Mouse (Mus musculus) right cerebral cortex, postnatal 10 days (tissue): ENCODE data around the gene Pik3ca.

ENCODE experiments used
- DNase-seq, 2 experiments: peaks; one replicate each; pipeline ENCODE4 v3.0.0; 2021; ENCODE audit warnings: low spot score in 2 of 2

Pik3ca gene

GRCm38 (mm10) chr3:32441710-32442109 is 44.2 kb downstream of the Pik3ca start:
- no peak for DNase-seq

DNA sequence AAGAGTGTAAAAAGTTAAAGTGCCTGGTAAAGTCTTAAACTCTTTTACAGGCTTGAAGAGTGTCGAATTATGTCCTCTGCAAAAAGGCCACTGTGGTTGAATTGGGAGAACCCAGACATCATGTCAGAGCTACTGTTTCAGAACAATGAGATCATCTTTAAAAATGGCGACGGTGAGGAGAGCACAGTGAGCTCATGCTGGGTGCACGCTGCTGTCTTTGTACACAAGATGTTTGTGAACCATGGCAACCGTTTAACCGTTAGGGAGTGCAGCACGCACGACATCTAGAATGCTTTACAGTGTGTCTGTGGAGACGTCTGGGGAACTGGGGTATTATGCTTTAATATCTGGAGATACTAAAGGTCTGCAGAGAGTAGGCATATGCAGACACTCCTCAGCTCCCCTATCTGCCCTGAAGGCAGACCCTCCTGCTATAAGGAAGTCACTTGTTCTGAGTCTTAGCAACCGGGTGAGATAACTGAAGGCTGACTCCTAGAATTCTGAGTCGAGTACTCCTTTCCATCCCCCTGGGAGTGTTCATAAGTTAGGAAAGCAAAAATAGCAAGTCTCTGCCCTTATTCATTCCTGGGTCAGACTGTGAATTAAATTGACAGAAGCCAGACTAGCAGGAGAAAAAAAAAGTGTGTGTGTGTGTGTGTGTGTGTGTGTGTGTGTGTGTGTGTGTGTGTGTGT is 57.0 kb downstream of the Pik3ca start:
- no peak for DNase-seq

DNA sequence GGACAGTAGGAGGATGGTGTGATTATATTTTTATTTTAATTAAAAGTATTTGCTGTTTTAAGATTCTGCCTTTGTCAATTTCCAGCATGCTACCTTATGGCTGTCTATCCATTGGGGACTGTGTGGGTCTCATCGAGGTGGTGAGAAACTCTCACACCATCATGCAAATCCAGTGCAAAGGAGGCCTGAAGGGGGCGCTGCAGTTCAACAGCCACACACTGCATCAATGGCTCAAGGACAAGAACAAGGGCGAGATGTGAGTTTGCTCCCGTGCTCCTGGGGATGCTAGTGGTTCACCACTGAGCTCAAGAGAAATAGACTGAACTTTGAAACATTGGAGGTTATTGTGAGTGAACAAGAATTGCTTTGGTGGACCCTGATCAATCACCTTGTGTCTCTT is 62.3 kb downstream of the Pik3ca start:
- DNase-seq: peak; percentile 45 to 47

DNA sequence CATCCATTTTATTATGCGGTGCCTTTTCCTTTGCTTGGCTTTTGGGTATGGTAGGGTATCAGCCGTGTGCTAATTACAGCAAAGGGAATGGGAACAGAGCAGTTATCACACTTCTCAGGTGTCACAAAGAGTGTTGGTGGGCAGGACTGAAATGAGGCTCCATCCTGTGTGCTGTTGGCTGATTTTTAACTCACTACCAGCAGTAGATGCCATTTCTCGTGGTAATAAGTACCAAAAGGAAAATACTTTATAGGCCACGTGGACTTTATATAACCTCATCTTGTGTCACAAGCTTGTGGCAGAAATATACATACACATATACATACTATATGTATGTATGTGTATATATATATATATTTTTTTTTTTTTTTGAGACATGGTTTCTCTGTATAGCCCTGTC is 69.8 kb downstream of the Pik3ca start:
- DNase-seq: no peak

- DNase-seq: no peak
Measured at GRCm38 (mm10) chr3:32468411-32468810, 70.9 kb downstream of the Pik3ca start.

- no peak for DNase-seq
Measured at GRCm38 (mm10) chr3:32470449-32470848, 73.0 kb downstream of the Pik3ca start.

- DNase-seq: peak; percentile 57 to 68
Measured at GRCm38 (mm10) chr3:32471098-32471497, 73.6 kb downstream of the Pik3ca start.

GRCm38 (mm10) chr3:32472191-32472900 is 74.9 kb downstream of the Pik3ca start:
- DNase-seq: no peak

- DNase-seq: no peak
Measured at GRCm38 (mm10) chr3:32473184-32473583, 75.7 kb downstream of the Pik3ca start.

- DNase-seq: no peak
Measured at GRCm38 (mm10) chr3:32479961-32480360, 82.5 kb downstream of the Pik3ca start.

DNA sequence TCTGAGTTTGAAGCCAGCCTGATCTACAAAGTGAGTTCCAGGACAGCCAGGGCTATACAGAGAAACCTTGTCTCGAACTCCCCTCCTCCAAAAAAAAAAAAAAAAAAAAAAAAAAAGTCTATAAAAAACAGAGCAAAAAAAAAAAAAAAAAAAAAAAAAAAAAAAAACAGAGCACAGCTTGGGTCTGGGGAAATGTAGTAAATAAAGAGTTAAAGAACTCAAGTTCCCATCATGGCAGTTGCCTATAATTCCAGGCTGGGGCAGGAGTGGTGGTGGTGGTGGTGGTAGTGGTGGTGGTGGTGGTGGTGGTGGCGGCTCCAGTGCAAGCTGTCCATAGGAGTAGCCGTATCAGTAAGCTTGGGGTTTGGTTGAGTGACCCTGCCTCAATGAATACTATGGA is 85.6 kb downstream of the Pik3ca start:
- DNase-seq: no peak

DNA sequence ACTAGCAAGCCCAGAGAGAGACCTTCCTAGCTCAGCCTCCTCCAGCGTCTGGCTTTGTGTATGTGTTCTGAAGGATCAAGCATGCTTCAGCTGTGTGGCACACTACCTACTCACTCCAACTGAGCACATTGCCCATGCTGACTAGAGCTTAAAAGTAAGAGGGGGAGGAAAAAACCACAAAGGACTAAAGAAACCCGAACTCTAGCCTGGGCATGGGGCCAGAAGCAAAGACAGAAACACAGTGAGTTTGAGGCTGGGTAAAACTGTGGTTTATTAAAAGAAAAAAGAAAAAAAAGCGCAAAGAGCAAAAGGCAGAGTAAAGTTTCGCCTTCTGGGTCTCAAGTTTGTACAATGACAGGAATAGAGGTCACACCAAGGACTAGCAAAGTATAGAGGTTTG is 89.1 kb downstream of the Pik3ca start:
- no peak for DNase-seq

DNA sequence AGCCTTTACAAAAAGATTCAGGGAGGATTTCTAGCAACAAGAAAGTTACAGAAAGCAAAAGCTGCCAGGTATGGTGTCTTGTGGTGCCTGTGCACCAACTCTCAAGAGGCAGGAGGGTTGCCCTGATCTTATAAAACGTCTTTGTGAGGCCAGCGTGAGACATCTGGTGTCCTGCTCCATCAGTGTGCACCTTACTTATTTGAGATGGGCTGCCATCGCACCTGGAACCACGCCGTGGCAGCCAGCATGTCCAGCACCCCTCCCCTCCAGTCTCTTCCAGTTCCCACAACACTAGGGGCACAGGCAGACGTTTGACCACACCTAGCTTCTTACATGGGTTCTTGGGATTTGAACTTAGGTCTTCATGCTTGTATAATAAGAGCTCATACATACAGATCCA is 90.7 kb downstream of the Pik3ca start:
- no peak for DNase-seq

- DNase-seq: no peak
Measured at GRCm38 (mm10) chr3:32490076-32490927, 92.8 kb downstream of the Pik3ca start.

DNA sequence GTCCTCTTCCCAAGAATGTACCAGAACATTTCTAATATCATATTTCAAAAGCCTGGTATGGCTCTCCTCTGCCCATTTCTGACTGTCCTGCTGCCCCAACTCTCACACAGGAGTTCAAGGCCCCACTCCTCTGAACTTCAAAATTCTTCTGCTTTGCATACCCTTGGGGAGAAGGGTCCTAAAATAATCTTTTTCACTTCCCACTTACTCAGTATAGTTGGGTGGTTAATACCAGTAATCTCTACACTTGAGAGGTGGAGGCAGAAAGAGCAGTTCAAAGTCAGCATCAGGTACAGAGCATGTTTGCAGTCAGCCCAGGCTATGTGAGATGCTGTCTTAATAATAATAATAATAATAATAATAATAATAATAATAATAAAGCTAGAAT is 93.5 kb downstream of the Pik3ca start:
- no peak for DNase-seq

DNA sequence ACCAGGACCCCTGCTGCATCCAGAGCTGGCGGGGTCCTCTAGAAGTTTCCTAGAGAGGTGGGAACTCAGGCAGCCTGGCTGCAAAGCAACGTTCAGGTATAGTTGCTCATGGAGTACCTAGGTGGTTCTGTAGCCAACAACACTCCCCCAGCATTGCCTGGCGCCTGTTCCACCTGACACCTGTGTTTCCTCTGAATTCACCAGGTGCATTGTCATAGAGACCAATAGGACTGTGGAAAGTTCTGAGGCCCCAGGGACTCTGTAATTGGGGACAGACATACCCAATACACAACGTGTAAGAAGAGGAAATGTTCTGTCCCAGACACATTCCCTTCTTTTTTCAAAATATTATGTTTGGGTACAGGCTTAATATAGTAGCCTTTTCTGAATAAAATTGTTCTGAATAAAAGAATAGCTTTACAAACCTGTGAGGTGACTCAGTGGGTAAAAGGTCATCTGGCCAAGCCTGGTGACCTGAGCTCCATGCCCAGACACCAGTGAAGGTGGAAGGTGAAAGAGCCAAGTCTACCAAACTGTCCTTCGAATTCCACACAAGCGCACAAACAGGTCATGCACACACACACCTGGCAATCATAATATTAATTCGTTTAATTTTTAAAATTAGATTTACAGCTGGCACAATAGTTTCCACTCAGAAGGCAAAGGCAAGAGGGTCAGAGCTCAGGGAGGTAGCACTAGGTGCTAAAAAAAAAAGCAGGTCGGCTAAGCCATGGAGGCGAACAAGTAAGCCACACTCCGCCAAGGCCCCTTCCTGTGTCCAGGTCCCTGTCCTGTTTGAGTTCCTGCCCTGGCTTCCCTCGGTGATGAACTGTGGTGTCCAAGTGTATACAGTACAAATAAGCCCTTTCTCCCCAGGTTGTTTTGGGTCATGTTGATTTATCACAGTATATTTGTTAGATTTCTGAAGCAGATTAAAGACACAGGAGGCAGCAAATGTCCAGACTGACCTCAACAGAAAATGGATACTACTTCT is 94.9 kb downstream of the Pik3ca start, which contains the start of gene Kcnmb3:
TSS of gene Kcnmb3 (minus strand) at position 135 of the 994 bp plus-strand sequence.
- no peak for DNase-seq

DNA sequence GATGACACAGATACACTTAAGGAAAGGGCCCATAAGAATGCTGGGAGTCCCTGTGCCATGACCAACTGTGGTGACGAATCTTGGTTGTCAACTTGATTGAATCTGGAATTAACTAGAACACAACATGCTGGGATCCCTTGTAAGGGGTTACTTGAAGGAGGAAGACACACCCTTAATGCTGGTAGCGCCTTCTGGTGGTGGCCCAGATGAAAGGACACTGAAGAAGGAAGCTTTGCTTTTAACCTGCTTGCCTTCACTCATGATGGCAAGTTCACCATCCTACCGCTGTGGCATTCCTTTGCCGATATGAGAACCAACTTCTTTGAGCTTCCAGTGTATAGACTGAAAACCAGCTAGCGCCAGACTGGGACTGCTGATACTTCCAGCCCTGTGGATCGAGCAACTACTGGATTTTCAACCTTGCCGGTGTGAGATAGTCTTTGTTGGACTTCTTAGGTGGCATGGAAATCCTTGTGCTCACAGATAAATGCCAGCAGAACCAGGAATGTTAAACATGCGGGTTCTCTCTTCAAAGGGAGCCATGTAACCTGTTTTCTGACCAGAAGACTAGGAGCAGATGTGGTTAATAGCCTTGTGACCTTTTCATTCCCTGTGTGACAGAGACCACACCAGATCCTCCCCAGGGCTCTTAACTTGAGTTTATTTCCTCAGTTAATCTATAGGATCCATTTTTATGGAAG is 97.1 kb downstream of the Pik3ca start:
- DNase-seq: no peak

DNA sequence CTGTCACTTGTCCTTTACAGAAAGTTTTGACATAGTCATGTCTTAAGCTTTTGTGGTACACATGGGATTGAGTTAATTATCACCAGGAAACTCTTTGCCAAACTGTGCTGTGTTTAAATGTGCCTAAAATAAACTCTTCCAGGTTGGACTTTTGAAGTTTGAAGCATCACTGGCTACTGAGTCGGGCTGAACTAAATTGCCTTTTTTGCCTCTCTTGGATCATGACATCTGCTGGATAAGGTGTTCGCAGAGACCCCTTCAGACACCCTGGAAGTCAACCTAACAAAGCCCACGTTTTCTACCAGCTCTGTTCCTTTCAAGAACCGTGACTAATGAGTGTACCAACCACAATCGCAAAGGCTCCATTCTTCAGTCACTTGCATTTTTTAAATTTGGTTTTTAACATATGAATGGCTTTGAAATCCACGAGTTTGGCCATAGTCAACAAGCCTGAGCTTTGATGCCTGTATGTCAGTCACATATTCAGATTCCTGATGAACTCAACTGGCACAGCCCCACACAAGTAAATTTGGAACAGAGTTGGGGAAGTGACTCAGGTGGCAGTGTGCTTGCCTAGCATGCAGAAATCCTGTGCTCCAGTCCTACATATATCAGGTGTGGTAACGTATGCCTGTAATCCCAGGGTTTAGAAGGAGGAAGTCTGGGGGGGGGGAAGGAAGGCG is 97.8 kb downstream of the Pik3ca start:
- no peak for DNase-seq

- DNase-seq: no peak
Measured at GRCm38 (mm10) chr3:32495856-32496710, 98.6 kb downstream of the Pik3ca start.
